Comparison of ENCODE assay signal across 16 mouse cellular contexts in genomic region chr7:80365759-80366158, GRCm38 (mm10). TPM values are rescaled to one million over a fixed set of nuclear protein-coding genes. Genes with fewer than 3 reads are reported as not detected.
DNase-seq lines count a peak whose midpoint lies in the region; ATAC-seq and TF ChIP-seq lines count a peak whose summit lies in the region.
"Had no signal": no experiment of that assay in that cellular context is flagged by ENCODE, and none has a peak within 500 bp of the region (broad histone marks: within the 10 kb centered on the region; RNA-seq: fewer than 3 reads in every experiment).

No protein-coding gene starts in this region.

- ATAC-seq in forebrain, postnatal 0 days, result no peak
- ATAC-seq: liver, embryonic 12.5 days; midbrain, embryonic 13.5 days had no signal

- H3K4me1 ChIP-seq in forebrain, postnatal 0 days (ENCODE audit: insufficient read depth), result no peaks in the 10 kb centered on the region

- no peak overlapping the region for H3K9ac ChIP-seq in forebrain, postnatal 0 days
- H3K9ac ChIP-seq: embryonic facial prominence, embryonic 15.5 days; liver, embryonic 12.5 days; midbrain, embryonic 13.5 days had no signal

- H3K27ac ChIP-seq in forebrain, postnatal 0 days (ENCODE audit: low read depth, low read length), result no peak overlapping the region
- H3K27ac ChIP-seq: embryonic facial prominence, embryonic 15.5 days; limb, embryonic 10.5 days; liver, embryonic 12.5 days; midbrain, embryonic 13.5 days; stomach, postnatal 0 days had no signal

- peaks cover 65% of the 10 kb centered on the region for H3K36me3 ChIP-seq in forebrain, postnatal 0 days (ENCODE audit: insufficient read depth)

- peak; percentile 82 to 90 for DNase-seq in adrenal gland, adult (ENCODE audit: inconsistent age in 2 of 2, low spot score in 1 of 2)
- no peak for DNase-seq in adrenal gland, postnatal 4 days (ENCODE audit: low spot score in 2 of 2)
- DNase-seq in kidney, adult 18-20 months, result peak; percentile 32
- no peak for DNase-seq in kidney, adult 11 months
- peak; percentile 45 for DNase-seq in ovary, postnatal 36 days (ENCODE audit: low spot score)
- DNase-seq in ovary, postnatal 10 days (ENCODE audit: low spot score), result no peak
- DNase-seq in skeletal muscle tissue, adult 2 months (ENCODE audit: low read depth, low spot score), result peak; percentile 53
- no peak for DNase-seq in forebrain, postnatal 0 days
- DNase-seq: cerebellum, adult 8-10 months; thymus, postnatal 36 days had no signal

- H3K9me3 ChIP-seq in forebrain, postnatal 0 days (ENCODE audit: low read length), result no peaks in the 10 kb centered on the region
- H3K9me3 ChIP-seq: embryonic facial prominence, embryonic 15.5 days; limb, embryonic 10.5 days; liver, embryonic 12.5 days; midbrain, embryonic 13.5 days had no signal

- 78% methylated on average over 2 of the region's 2 CpGs for WGBS in forebrain, postnatal 0 days

- no peak for TF ChIP-seq CTCF in forebrain, postnatal 0 days (IDR thresholded peaks at IDR 0.05; ENCODE audit: low read depth)

- no peaks in the 10 kb centered on the region for H3K27me3 ChIP-seq in forebrain, postnatal 0 days (ENCODE audit: insufficient read depth, low read length)
- H3K27me3 ChIP-seq: embryonic facial prominence, embryonic 15.5 days; midbrain, embryonic 13.5 days had no signal

- no peak overlapping the region for H3K4me3 ChIP-seq in forebrain, postnatal 0 days (ENCODE audit: low read depth, low read length)
- H3K4me3 ChIP-seq: embryonic facial prominence, embryonic 15.5 days; limb, embryonic 10.5 days; liver, embryonic 12.5 days; midbrain, embryonic 13.5 days; myocyte had no signal

- no peak overlapping the region for H3K4me2 ChIP-seq in forebrain, postnatal 0 days (ENCODE audit: low read depth)
- H3K4me2 ChIP-seq: embryonic facial prominence, embryonic 15.5 days; liver, embryonic 12.5 days; midbrain, embryonic 13.5 days had no signal

RNA-seq across cellular contexts. Expression of gene Man2a2, which starts 5.4 kb away (rescaled TPM):
- 100 to 1,000 TPM; 106 to 111 TPM for total RNA-seq in adrenal gland, postnatal 4 days (2021)
- 49.4 and 54.8 TPM in 2 replicates for total RNA-seq in forebrain, postnatal 0 days (2014; rRNA removed)
- polyA plus RNA-seq in forebrain, postnatal 0 days (2015; fragmentation: Nextera tagmentation; extraction: Ambion mirVana), result 6.5 and 12.0 TPM in 2 replicates

RNA-seq across cellular contexts. Expression of gene Fes, which starts 22.0 kb away (rescaled TPM):
- total RNA-seq in adrenal gland, postnatal 4 days (2021), result 10 to 100 TPM; 19.3 to 21.1 TPM
- 4.5 and 6.4 TPM in 2 replicates for total RNA-seq in forebrain, postnatal 0 days (2014; rRNA removed)
- 2.5 and 2.8 TPM in 2 replicates for polyA plus RNA-seq in forebrain, postnatal 0 days (2015; fragmentation: Nextera tagmentation; extraction: Ambion mirVana)

RNA-seq across cellular contexts. Expression of gene Hddc3, which starts 22.9 kb away (rescaled TPM):
- 10 to 100 TPM; 41.8 to 42.4 TPM for total RNA-seq in adrenal gland, postnatal 4 days (2021)
- total RNA-seq in forebrain, postnatal 0 days (2014; rRNA removed), result 33.2 and 44.4 TPM in 2 replicates
- polyA plus RNA-seq in forebrain, postnatal 0 days (2015; fragmentation: Nextera tagmentation; extraction: Ambion mirVana), result 14.6 and 16.7 TPM in 2 replicates

RNA-seq across cellular contexts. Expression of gene Unc45a, which starts 25.0 kb away (rescaled TPM):
- 10 to 100 TPM; 43.6 to 53.5 TPM for total RNA-seq in adrenal gland, postnatal 4 days (2021)
- total RNA-seq in forebrain, postnatal 0 days (2014; rRNA removed), result 49.2 and 69.4 TPM in 2 replicates
- 35.2 and 50.1 TPM in 2 replicates for polyA plus RNA-seq in forebrain, postnatal 0 days (2015; fragmentation: Nextera tagmentation; extraction: Ambion mirVana)

RNA-seq across cellular contexts. Expression of gene Furin, which starts 39.5 kb away (rescaled TPM):
- 100 to 1,000 TPM; 137 to 140 TPM for total RNA-seq in adrenal gland, postnatal 4 days (2021)
- total RNA-seq in forebrain, postnatal 0 days (2014; rRNA removed), result 16.9 and 21.8 TPM in 2 replicates
- 6.8 and 7.7 TPM in 2 replicates for polyA plus RNA-seq in forebrain, postnatal 0 days (2015; fragmentation: Nextera tagmentation; extraction: Ambion mirVana)

Comparison
In these comparisons a context has a peak if more than half of its experiments do, and no peak if none do; other contexts are left out.
1. DNase-seq: peak in adrenal gland, adult (2 of 2), kidney, adult 18-20 months (single experiment), ovary, postnatal 36 days (single experiment) and skeletal muscle tissue, adult 2 months (single experiment); none in adrenal gland, postnatal 4 days (0 of 2), kidney, adult 11 months (single experiment), ovary, postnatal 10 days (single experiment) and forebrain, postnatal 0 days (single experiment).